Mouse (Mus musculus) hindbrain, postnatal 0 days (tissue): ENCODE measurements around the gene Syt17. TPM values are rescaled to one million over a fixed set of nuclear protein-coding genes. Genes with fewer than 3 reads are reported as not detected.

Experiments used
- ATAC-seq: fragments of 200-750 bp; cut with Nextera tagmentation; 2 replicates; pipeline ENCODE4 v1.8.0; 2017; ENCODE audit warnings: mild to moderate bottlenecking, moderate TSS enrichment, moderate library complexity
- DNase-seq: peaks from one replicate; pipeline ENCODE4 v3.0.0-alpha.2; 2015; ENCODE audit warnings: low spot score
- H3K27ac ChIP-seq: fragments of 300-500 bp; sonication (generic); 2 replicates; pipeline ENCODE4 v1.5.1; 2014; ENCODE audit warnings: mild to moderate bottlenecking
- H3K27me3 ChIP-seq: fragments of 300-500 bp; sonication (generic); 2 replicates; pipeline ENCODE4 v1.6.1; 2014; ENCODE audit warnings: low read length, mixed read lengths; ENCODE audit not compliant: insufficient read depth
- H3K36me3 ChIP-seq: fragments of 300-500 bp; sonication (generic); 2 replicates; pipeline ENCODE4 v1.6.1; 2014; ENCODE audit warnings: low read length, mixed read lengths; ENCODE audit not compliant: insufficient read depth
- H3K4me1 ChIP-seq: fragments of 300-500 bp; sonication (generic); 2 replicates; pipeline ENCODE4 v1.6.1; 2014; ENCODE audit warnings: antibody characterized with exemption, low read length, mixed read lengths; ENCODE audit not compliant: insufficient read depth
- H3K4me2 ChIP-seq: fragments of 300-500 bp; sonication (generic); 2 replicates; pipeline ENCODE4 v1.6.1; 2014; ENCODE audit warnings: low read depth, mild to moderate bottlenecking, low read length, moderate library complexity, mixed read lengths
- H3K4me3 ChIP-seq: fragments of 300-500 bp; sonication (generic); 2 replicates; pipeline ENCODE4 v1.5.1; 2014; ENCODE audit warnings: low read length
- H3K9ac ChIP-seq: fragments of 300-500 bp; sonication (generic); replicated peaks from 2 replicates; pipeline ENCODE4 v1.6.1; 2014; ENCODE audit warnings: mild to moderate bottlenecking, low read length, moderate library complexity, mixed read lengths
- H3K9me3 ChIP-seq: fragments of 300-500 bp; sonication (generic); 2 replicates; pipeline ENCODE4 v1.6.1; 2016; ENCODE audit warnings: low read length, mixed read lengths
- CTCF ChIP-seq: IDR thresholded peaks from 2 replicates; pipeline ENCODE4 v1.5.1; 2016; ENCODE audit warnings: antibody characterized with exemption, control low read depth, low read depth
- WGBS: fragments of 180-500 bp; shearing (Covaris S2); extraction: QIAGEN DNeasy Blood & Tissue Kit; methylation state at CpG from one replicate; pipeline ENCODE4 v1.1.7; 2014; 5-methylcytosine and 5-hydroxymethylcytosine counted together
- polyA plus RNA-seq: library from polyadenylated mRNA; unstranded; fragments of >200 nt; fragmentation: Nextera tagmentation; extraction: Ambion mirVana; gene quantifications from 2 replicates; pipeline ENCODE4 v1.2.1, GENCODE M21; 2015
- total RNA-seq: library from RNA; depleted of rRNA; stranded (reverse); fragments of >200 nt; gene quantifications from 2 replicates; pipeline ENCODE4 v1.2.3, GENCODE M21; 2014; rRNA removed

Gene Syt17
- 50.9 and 57.8 TPM in 2 replicates for total RNA-seq
- polyA plus RNA-seq = 29.3 and 30.7 TPM in 2 replicates

DNA sequence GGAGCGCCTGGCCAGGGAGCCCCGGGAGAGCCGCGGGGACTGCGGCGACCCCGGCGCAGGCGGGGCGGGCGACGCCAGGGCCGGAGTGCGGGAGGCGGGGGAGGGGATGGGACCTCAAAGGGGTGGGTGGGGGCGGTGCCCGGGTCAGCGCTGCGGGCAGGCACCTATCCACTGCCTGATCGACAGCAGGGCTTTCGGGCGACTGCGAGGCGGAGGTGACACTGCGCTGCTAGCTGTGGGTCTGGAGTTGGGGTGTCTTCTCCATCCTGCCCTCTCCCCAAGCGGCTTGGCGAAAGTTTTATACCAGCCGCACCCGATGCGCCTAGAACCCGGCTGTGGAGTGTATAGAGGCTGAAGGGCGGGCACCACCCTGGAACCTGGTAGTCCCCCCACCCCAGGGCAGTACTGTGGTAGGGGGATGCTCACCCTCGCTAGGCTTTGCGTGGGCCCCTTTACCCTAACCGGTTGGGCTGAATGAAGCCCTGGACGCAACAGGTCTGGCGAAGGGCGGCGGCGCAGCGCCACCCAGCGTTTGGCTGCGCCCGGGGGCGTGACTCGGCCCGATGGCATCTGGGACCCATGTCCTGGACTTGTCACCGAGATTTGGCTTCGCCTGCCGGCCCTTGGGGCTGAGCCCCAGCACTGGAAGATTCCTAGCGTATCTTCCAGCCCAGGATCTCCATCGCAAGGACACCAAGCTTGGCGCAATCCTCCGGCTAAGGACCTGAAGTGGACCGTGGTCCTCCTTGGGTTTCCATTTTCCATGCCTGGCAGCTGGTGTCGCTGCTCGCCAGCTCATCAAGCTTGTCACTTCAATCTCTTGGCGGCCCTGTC, at the start of gene Syt17:
Gene Syt17, minus strand, starts transcription at position 89 of the 834 bp plus-strand sequence.
- Histone ChIP-seq H3K9ac (peak within 1 kb of the TSS; percentile 56), H3K27ac (no peak within 1 kb of the TSS), H3K27me3 (no peaks in the 10 kb centered on the region), H3K36me3 (no peaks in the 10 kb centered on the region), H3K4me2 (peak within 1 kb of the TSS; percentile 84), H3K9me3 (no peaks in the 10 kb centered on the region), H3K4me1 (no peaks in the 10 kb centered on the region), H3K4me3 (peak within 1 kb of the TSS; percentile 61)
- peak; percentile 83 for DNase-seq
- ATAC-seq = peak; percentile 82
- TF ChIP-seq CTCF = peak; percentile 72
- WGBS = under 1% methylated on average over 56 of the region's 58 CpGs

DNA sequence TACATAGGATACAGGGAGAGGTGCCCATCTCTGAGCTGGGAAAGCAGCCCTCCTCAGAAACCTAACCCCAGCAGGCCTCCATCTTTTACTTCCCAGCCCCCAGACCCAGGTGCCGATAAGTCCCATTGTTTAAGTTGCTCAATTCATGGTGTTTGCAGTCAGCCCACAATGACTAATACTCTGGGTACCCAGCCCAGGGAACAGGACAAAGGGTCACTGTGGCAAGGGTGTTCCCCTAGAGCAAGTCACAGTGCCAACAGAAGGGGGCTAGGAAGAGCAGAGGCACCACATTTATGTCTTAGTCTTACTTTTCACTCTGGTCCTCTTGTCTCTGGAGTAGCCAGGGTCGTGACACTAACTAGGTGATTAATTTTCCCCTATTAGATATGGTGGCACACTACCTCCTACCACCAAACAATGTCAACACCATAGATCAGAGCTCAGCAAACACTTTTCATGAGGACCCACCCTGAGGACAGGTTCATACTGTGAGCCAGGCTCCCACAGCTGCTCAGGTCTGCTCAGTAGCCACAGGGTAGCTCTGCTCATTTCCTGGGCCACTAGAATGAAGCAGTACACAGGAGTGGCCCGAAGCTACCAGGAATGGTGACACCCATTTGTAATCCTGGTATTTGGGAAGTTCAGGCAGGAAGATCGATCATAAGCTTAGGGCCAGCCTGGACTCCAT, 47.0 kb upstream of the Syt17 start:
- DNase-seq = no peak
- no peak for ATAC-seq
- Histone ChIP-seq H3K36me3 (no peaks in the 10 kb centered on the region), H3K4me2 (no peak overlapping the region), H3K9me3 (no peaks in the 10 kb centered on the region), H3K4me3 (no peak overlapping the region), H3K4me1 (peaks cover 3% of the 10 kb centered on the region; the same call in 1 of the 2 replicates), H3K27ac (no peak overlapping the region), H3K9ac (no peak overlapping the region), H3K27me3 (peaks cover 17% of the 10 kb centered on the region)
- 85% methylated on average over 4 of the region's 4 CpGs for WGBS
- TF ChIP-seq CTCF = no peak

DNA sequence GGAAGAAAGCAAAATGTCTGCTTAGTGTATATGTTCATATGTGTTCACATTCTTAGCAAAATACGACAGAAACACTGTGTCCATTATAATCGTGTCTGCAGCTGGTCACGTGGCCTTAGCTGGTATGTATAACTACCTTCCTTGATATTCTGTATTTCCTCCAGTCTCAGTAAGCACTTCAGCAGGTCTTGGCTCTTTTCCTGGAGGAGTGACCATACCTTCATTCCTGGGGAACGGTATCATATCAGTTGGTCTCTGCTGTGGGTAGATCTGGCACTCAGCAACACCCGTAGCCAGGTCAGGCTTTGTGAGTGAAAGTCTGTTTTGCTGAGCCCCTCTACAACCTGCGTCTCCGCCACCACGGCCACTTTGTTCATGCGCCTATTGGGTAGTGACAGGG, 45.9 kb upstream of the Syt17 start:
- DNase-seq = no peak
- Histone ChIP-seq H3K4me1 (peaks cover 3% of the 10 kb centered on the region; the same call in 1 of the 2 replicates), H3K4me2 (no peak overlapping the region), H3K27ac (no peak overlapping the region), H3K27me3 (peaks cover 21% of the 10 kb centered on the region), H3K9me3 (no peaks in the 10 kb centered on the region), H3K4me3 (no peak overlapping the region), H3K36me3 (no peaks in the 10 kb centered on the region), H3K9ac (no peak overlapping the region)
- no peak for TF ChIP-seq CTCF
- whole genome bisulfite sequencing = 88% methylated on average over 9 of the region's 9 CpGs
- no peak for ATAC-seq

DNA sequence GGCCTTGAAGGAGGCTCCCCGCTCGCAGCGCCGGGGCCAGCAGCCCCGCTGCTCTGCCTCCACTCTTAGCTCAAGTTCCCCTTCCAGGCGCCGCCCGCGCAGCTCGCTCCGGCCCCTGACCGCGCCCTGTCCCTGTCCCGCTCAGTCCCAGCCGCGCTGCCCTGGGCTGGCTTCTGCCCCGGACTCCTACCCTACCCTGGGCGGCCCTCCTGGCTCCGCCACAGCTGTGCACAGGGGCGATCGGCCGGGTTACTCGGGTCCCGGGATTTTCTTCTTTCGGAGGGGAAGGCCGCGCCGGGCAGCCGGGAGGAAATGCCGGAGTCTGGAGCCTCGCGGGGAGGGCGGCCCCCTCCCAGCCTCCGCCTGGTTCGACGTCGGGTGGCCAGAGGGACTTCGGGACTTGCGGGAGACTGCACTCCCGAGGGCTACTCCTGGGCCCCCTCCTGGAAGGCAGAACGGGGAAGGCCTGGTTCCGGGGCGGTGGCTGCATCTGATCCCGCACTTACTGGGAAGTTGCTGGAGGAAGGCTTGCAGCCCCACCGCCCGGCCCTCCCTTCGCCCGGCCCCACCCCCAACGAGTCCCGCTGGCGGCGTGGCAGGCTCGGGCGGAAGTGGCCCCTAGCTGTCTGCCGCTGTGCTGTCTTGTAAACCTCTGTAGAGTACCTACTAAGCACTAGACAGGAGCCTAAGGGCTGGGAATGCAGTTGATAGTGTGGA, 43.6 kb upstream of the Syt17 start, which contains the start of gene Itpripl2:
Gene Itpripl2, minus strand, starts transcription at position 545 of the 717 bp plus-strand sequence.
- ATAC-seq = peak; percentile 70
- Histone ChIP-seq H3K36me3 (no peaks in the 10 kb centered on the region), H3K27ac (peak within 1 kb of the TSS; percentile 18; the same call in 1 of the 2 replicates), H3K4me3 (peak within 1 kb of the TSS; percentile 42), H3K4me2 (peak within 1 kb of the TSS; percentile 64), H3K9ac (peak within 1 kb of the TSS; percentile 52), H3K27me3 (peaks cover 21% of the 10 kb centered on the region), H3K4me1 (peaks cover 3% of the 10 kb centered on the region; the same call in 1 of the 2 replicates), H3K9me3 (no peaks in the 10 kb centered on the region)
- no peak for TF ChIP-seq CTCF
- peak; percentile 33 for DNase-seq
- under 1% methylated on average over 49 of the region's 55 CpGs for WGBS

DNA sequence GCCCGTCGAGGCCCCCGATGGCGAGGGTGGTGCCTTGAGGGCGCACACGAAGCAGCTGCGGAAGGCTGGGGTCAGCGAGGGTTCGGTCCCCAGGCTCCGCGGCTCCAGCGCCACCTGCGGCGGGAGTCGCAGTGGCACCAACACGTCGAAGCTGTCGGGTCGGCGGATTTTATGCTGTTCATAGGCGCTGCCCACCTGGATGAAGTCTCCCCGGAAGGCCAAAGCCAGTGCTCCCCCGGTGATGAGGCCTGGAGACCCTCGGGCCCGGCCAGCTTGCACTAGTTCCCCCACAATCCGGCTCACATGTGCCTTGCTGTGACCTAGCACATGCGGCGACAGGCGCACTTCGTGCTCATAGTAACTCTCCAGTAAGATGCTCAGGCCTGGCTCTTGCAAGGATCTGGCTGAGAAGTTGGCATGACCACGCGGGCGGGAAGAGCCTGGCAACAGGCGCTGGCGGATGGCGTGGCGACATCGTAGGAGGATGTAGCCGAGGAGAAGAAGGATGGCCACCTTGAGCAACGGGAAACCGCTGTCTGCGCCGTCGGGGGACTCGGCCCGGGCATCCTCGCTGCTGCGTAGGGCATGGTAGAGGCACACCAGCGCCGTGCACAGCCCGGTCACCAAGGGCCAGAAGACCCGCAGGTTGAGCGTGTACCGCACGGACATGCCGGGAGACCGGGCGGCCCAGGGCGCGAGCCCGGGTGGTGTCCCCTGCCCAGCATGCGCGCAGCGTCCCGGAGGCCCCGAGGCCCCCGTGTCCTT, 42.8 kb upstream of the Syt17 start:
- H3K4me1 ChIP-seq = peaks cover 3% of the 10 kb centered on the region; the same call in 1 of the 2 replicates
- DNase-seq = peak; percentile 58
- peak overlapping the region; percentile 42 for H3K4me3 ChIP-seq
- H3K4me2 ChIP-seq = peak overlapping the region; percentile 64
- 2% methylated on average over 65 of the region's 67 CpGs for WGBS
- peak overlapping the region; percentile 52 for H3K9ac ChIP-seq
- TF ChIP-seq CTCF = peak; percentile 31; the same call in 1 of the 2 replicates
- no peaks in the 10 kb centered on the region for H3K9me3 ChIP-seq
- ATAC-seq = peak; percentile 69
- H3K27me3 ChIP-seq = peaks cover 21% of the 10 kb centered on the region
- H3K36me3 ChIP-seq = no peaks in the 10 kb centered on the region
- peak overlapping the region; percentile 18; the same call in 1 of the 2 replicates for H3K27ac ChIP-seq
